Mouse (Mus musculus) embryonic stem cell, embryonic (primary cell): ENCODE measurements at regions not wholly inside any gene's neighbourhood (a gene's known extent, or its start where the extent isn't known, plus 50 kb on each side); places are given as distances from the start of the nearest gene placed in this dataset.

Experiments used
- CTCF ChIA-PET, 4 experiments: fragments of 300-600 bp in 2 of 4; fragments of 350-600 bp in 2 of 4; sonication (Branson Sonifier 250); formaldehyde crosslinking; loops; one replicate each; lab custom pipeline; 2022; ENCODE audit warnings: inconsistent platforms in 2 of 4; lab: Charles Lee
- POLR2A ChIA-PET, 4 experiments: fragments of 300-600 bp in 2 of 4; fragments of 350-600 bp in 2 of 4; sonication (Branson Sonifier 250); formaldehyde crosslinking; loops; one replicate each; lab custom pipeline; 2022; ENCODE audit warnings: antibody characterized with exemption in 4 of 4, inconsistent platforms in 1 of 4; lab: Charles Lee

- ChIA-PET POLR2A (interaction anchor here in 1 of 4 experiments (0.5 kb wide), 1 partner anchor 84 kb away, joined by 3 read pairs; no protein-coding TSS in a partner anchor), CTCF (no interaction called here)
These were observed 629.0 kb upstream of the Cdh10 start for GRCm38 (mm10) chr15:18189622-18190308.

- POLR2A ChIA-PET, result interaction anchor here in 1 of 4 experiments (0.5 to 0.8 kb wide), 2 partner anchors 83 to 149 kb away, joined by 3 read pairs; no protein-coding TSS in a partner anchor
- CTCF ChIA-PET, result no interaction called here
These were observed 628.3 kb upstream of the Cdh10 start for GRCm38 (mm10) chr15:18190490-18190889.

- ChIA-PET POLR2A (no interaction called here), CTCF (no interaction called here)
These were observed 607.6 kb upstream of the Cdh10 start for GRCm38 (mm10) chr15:18211102-18211501.

GRCm38 (mm10) chr15:18219913-18220312, 598.8 kb upstream of the Cdh10 start:
- POLR2A ChIA-PET, result no interaction called here
- CTCF ChIA-PET, result interaction anchor here in 1 of 4 experiments (1.0 kb wide), 1 partner anchor 78 kb away, joined by 4 read pairs; no protein-coding TSS in a partner anchor
